ENCODE assay signal across 26 mouse cellular contexts in genomic region chr4:106480545-106480944, GRCm38 (mm10). TPM values are rescaled to one million over a fixed set of nuclear protein-coding genes. Genes with fewer than 3 reads are reported as not detected.
A peak's percentile ranks its signal among the peaks of the same experiment; 100 is the strongest.
DNase-seq lines count a peak whose midpoint lies in the region; ATAC-seq and TF ChIP-seq lines count a peak whose summit lies in the region.
"Had no signal": no experiment of that assay in that cellular context is flagged by ENCODE, and none has a peak within 500 bp of the region (broad histone marks: within the 10 kb centered on the region; RNA-seq: fewer than 3 reads in every experiment).

No protein-coding gene starts in this region.

- no peak overlapping the region for H3K4me3 ChIP-seq in kidney, adult 2 months (ENCODE audit: insufficient read depth, low read depth, low read length)
- H3K4me3 ChIP-seq in midbrain, embryonic 11.5 days (ENCODE audit: low read depth, low read length): no peak overlapping the region
- H3K4me3 ChIP-seq in midbrain, embryonic 14.5 days (replicated peaks; ENCODE audit: low read depth, low read length): no peak overlapping the region

- 71% methylated on average over 3 of the region's 3 CpGs for WGBS in kidney, adult 2 months
- WGBS in midbrain, embryonic 11.5 days: 69% methylated on average over 3 of the region's 3 CpGs
- WGBS in midbrain, embryonic 14.5 days: 70% methylated on average over 3 of the region's 3 CpGs

- no peaks in the 10 kb centered on the region for H3K36me3 ChIP-seq in kidney, adult 2 months (ENCODE audit: control insufficient read depth, insufficient read depth, low read length)
- H3K36me3 ChIP-seq in midbrain, embryonic 11.5 days (ENCODE audit: control insufficient read depth, insufficient read depth, low read length): no peaks in the 10 kb centered on the region
- H3K36me3 ChIP-seq in midbrain, embryonic 14.5 days (ENCODE audit: control insufficient read depth, insufficient read depth, low read length): no peaks in the 10 kb centered on the region
- H3K36me3 ChIP-seq: G1E had no signal

- H3K27me3 ChIP-seq in kidney, adult 2 months (replicated peaks; ENCODE audit: control insufficient read depth, insufficient read depth, low read length): no peaks in the 10 kb centered on the region
- no peaks in the 10 kb centered on the region for H3K27me3 ChIP-seq in midbrain, embryonic 11.5 days (ENCODE audit: control insufficient read depth, insufficient read depth, low read length)
- no peaks in the 10 kb centered on the region for H3K27me3 ChIP-seq in midbrain, embryonic 14.5 days (ENCODE audit: control insufficient read depth, insufficient read depth, low read length)
- H3K27me3 ChIP-seq: Patski had no signal

- no peak for TF ChIP-seq CTCF in kidney, adult 2 months (conservative IDR thresholded peaks at IDR 0.05; ENCODE audit: insufficient read depth, insufficient read length, low read depth, low read length)

- no peak for TF ChIP-seq POLR2A in kidney, adult 2 months (IDR thresholded peaks at IDR 0.05; ENCODE audit: low read depth, low read length)

- no peaks in the 10 kb centered on the region for H3K9me3 ChIP-seq in midbrain, embryonic 11.5 days (ENCODE audit: control insufficient read depth, low read length)
- H3K9me3 ChIP-seq in midbrain, embryonic 14.5 days (ENCODE audit: control insufficient read depth, low read length): no peaks in the 10 kb centered on the region
- H3K9me3 ChIP-seq: G1E had no signal

- H3K4me1 ChIP-seq in kidney, adult 2 months (ENCODE audit: control insufficient read depth, insufficient read depth, low read length): peaks cover 6% of the 10 kb centered on the region; the same call in 1 of the 2 replicates
- H3K4me1 ChIP-seq in midbrain, embryonic 11.5 days (ENCODE audit: control insufficient read depth, insufficient read depth, low read length): no peaks in the 10 kb centered on the region
- H3K4me1 ChIP-seq in midbrain, embryonic 14.5 days (ENCODE audit: control insufficient read depth, insufficient read depth, low read length): no peaks in the 10 kb centered on the region

- H3K9ac ChIP-seq in midbrain, embryonic 11.5 days (ENCODE audit: low read length): no peak overlapping the region
- no peak overlapping the region for H3K9ac ChIP-seq in midbrain, embryonic 14.5 days (replicated peaks; ENCODE audit: low read length)

- H3K27ac ChIP-seq in kidney, adult 2 months (ENCODE audit: insufficient read depth, low read depth, low read length): peak overlapping the region; percentile 66
- no peak overlapping the region for H3K27ac ChIP-seq in midbrain, embryonic 11.5 days (ENCODE audit: low read depth, low read length)
- no peak overlapping the region for H3K27ac ChIP-seq in midbrain, embryonic 14.5 days (replicated peaks; ENCODE audit: low read depth, low read length)

- peak; percentile 75 for ATAC-seq in frontal cortex, adult (ENCODE audit: low TSS enrichment)
- ATAC-seq in midbrain, embryonic 11.5 days (ENCODE audit: low FRiP score): no peak
- ATAC-seq in midbrain, embryonic 14.5 days (ENCODE audit: low FRiP score, low TSS enrichment): no peak
- ATAC-seq in megakaryocyte progenitor cell, adult 5-6 weeks (replicated peaks; ENCODE audit: poor library complexity): no peak
- ATAC-seq: activated CD4-positive, CD25-positive, alpha-beta regulatory T cell, adult 4 months; CD4-positive, CD25-positive, alpha-beta regulatory T cell, adult 4 months had no signal

- H3K4me2 ChIP-seq in midbrain, embryonic 11.5 days: no peak overlapping the region
- H3K4me2 ChIP-seq in midbrain, embryonic 14.5 days (ENCODE audit: low read length): no peak overlapping the region

- DNase-seq in frontal cortex, postnatal 36 days (ENCODE audit: low spot score in 2 of 2): no peak
- no peak for DNase-seq in kidney, adult 2 months
- no peak for DNase-seq in kidney, postnatal 36 days
- peak; percentile 57 for DNase-seq in midbrain, embryonic 11.5 days (ENCODE audit: low spot score, missing footprints)
- DNase-seq in midbrain, embryonic 14.5 days: no peak
- DNase-seq in brain, adult 2 months (ENCODE audit: low read depth, low spot score): peak; percentile 25
- DNase-seq: adrenal gland, adult 2 months; adrenal gland, adult 8-10 months; adrenal gland, postnatal 10 days; adrenal gland, postnatal 14 days; adrenal gland, postnatal 25 days; adrenal gland, postnatal 36 days; B cell, adult 2 months; cerebellum, adult 11 months; cerebellum, adult 11-12 months; cerebellum, adult 18-20 months had no signal

RNA-seq across cellular contexts. Expression of gene Bsnd, which starts 11.5 kb away (rescaled TPM):
- 73.6 and 78.1 TPM in 2 replicates for polyA plus RNA-seq in kidney, adult 2 months (2012; rRNA removed)
- not detected in 2 replicates for polyA plus RNA-seq in midbrain, embryonic 11.5 days (2014; fragmentation: Nextera tagmentation; extraction: Ambion mirVana)
- polyA plus RNA-seq in midbrain, embryonic 14.5 days (2014; fragmentation: Nextera tagmentation; extraction: Ambion mirVana): not detected in 2 replicates
- total RNA-seq in megakaryocyte progenitor cell, adult 5-6 weeks (2015): not detected in 2 replicates
- not detected in 2 replicates for total RNA-seq in megakaryocyte progenitor cell, adult 5-6 weeks (2017)
- total RNA-seq: adrenal gland, adult 18-20 months; adrenal gland, adult 2 months; adrenal gland, postnatal 10 days; adrenal gland, postnatal 14 days; adrenal gland, postnatal 25 days; adrenal gland, postnatal 36 days had no signal
- polyA plus RNA-seq: activated CD4-positive, CD25-positive, alpha-beta regulatory T cell, adult 4 months; brain, embryonic 14.5 days; C2C12; CD4-positive, CD25-positive, alpha-beta regulatory T cell, adult 4 months; G1E had no signal

RNA-seq across cellular contexts. Expression of gene Pcsk9, which starts 16.4 kb away (rescaled TPM):
- polyA plus RNA-seq in kidney, adult 2 months (2012; rRNA removed): 5.8 and 6.0 TPM in 2 replicates
- polyA plus RNA-seq in midbrain, embryonic 11.5 days (2014; fragmentation: Nextera tagmentation; extraction: Ambion mirVana): 1.1 and 1.4 TPM in 2 replicates
- polyA plus RNA-seq in midbrain, embryonic 14.5 days (2014; fragmentation: Nextera tagmentation; extraction: Ambion mirVana): 4.1 and 4.4 TPM in 2 replicates
- not detected in 2 replicates for total RNA-seq in megakaryocyte progenitor cell, adult 5-6 weeks (2015)
- total RNA-seq in megakaryocyte progenitor cell, adult 5-6 weeks (2017): 0.12 and 0.14 TPM in 2 replicates
- total RNA-seq: adrenal gland, adult 18-20 months; CH12.LX; G1E had no signal
- polyA plus RNA-seq: activated CD4-positive, CD25-positive, alpha-beta regulatory T cell, adult 4 months; CD4-positive, CD25-positive, alpha-beta regulatory T cell, adult 4 months; G1E had no signal

Comparison
In these comparisons a context has a peak if more than half of its experiments do, and no peak if none do; other contexts are left out.
1. DNase-seq: peak in midbrain, embryonic 11.5 days (single experiment) and brain, adult 2 months (single experiment); none in frontal cortex, postnatal 36 days (0 of 2), kidney, adult 2 months (single experiment), kidney, postnatal 36 days (0 of 2) and midbrain, embryonic 14.5 days (single experiment).
2. RNA of gene Bsnd, which starts 11.5 kb away (polyA plus RNA-seq): 73.6 to 78.1 TPM in kidney, adult 2 months; not detected in midbrain, embryonic 11.5 days and not detected in midbrain, embryonic 14.5 days; every median in the first group is over 10 times any median in the second.